Mouse (Mus musculus): ENCODE measurements around the gene Dhrs11. TPM values are rescaled to one million over a fixed set of nuclear protein-coding genes. Genes with fewer than 3 reads are reported as not detected.

Gene Dhrs11
- polyA plus RNA-seq, 1 experiment = 16.8 TPM

GRCm38 (mm10) chr11:84825261-84825807, 3.5 kb downstream of the Dhrs11 start:
- Histone ChIP-seq H3K4me1 (ENCODE audit: control insufficient read depth, insufficient read depth, low read length) (peaks cover 12% of the 10 kb centered on the region), H3K4me3 (ENCODE audit: insufficient read depth, low read length) (no peak overlapping the region), H3K27ac (ENCODE audit: insufficient read depth, low read depth, low read length) (no peak overlapping the region)
- no peak for TF ChIP-seq CTCF (IDR thresholded peaks at IDR 0.05; ENCODE audit: low read depth, low read length)
- no peak for TF ChIP-seq POLR2A (IDR thresholded peaks at IDR 0.05; ENCODE audit: borderline replicate concordance, low read depth, low read length)

DNA sequence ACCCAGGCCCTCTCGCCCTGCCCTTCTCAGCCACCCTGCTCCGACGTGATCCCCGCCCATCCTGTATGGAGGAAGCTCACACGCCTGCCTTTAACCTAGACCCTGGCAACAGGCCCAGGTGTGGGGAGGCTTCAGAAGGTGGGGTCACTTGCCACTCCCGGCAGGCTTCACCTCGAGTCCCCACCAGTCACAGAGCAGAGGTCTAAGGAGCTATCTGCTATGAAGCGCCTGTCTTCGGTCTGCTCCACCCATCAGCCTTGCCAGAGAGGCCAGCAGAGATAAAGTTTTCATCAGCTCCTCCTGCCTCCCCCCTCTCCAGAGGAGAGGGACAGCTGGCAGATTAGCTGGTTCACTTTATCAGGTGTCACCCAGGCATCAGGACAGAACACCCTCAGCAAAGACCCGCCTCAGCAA, 5.3 kb downstream of the Dhrs11 start:
- Histone ChIP-seq H3K27ac (ENCODE audit: insufficient read depth, low read depth, low read length) (no peak overlapping the region), H3K4me1 (ENCODE audit: control insufficient read depth, insufficient read depth, low read length) (peaks cover 8% of the 10 kb centered on the region), H3K4me3 (ENCODE audit: insufficient read depth, low read length) (no peak overlapping the region)

DNA sequence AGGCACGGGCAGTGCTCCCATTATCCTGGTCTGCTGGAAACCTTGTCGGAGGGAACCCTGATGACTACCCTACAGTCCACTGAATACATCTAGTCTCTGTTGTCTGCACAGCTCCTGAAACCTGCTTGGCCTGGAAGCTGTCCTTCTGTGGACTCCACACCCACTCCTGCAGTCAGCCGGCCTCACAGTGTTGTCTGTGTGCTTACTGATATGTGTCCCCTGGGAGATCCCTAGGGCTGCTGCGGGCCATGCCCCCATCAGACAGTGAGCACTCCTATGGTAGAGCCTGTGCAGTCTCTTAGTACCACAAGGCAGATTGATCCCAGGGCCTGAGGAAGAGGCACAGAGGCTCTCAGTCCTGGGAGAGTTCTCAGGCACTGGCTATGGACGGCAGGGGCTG, 6.3 kb downstream of the Dhrs11 start:
- Histone ChIP-seq H3K4me1 (ENCODE audit: control insufficient read depth, insufficient read depth, low read length) (peaks cover 5% of the 10 kb centered on the region; the same call in 1 of the 2 replicates), H3K4me3 (ENCODE audit: insufficient read depth, low read length) (no peak overlapping the region), H3K27ac (ENCODE audit: insufficient read depth, low read depth, low read length) (no peak overlapping the region)
- TF ChIP-seq CTCF (IDR thresholded peaks at IDR 0.05; ENCODE audit: low read depth, low read length) (no peak), POLR2A (IDR thresholded peaks at IDR 0.05; ENCODE audit: borderline replicate concordance, low read depth, low read length) (no peak)

More for the DNA sequence above, 5.3 kb downstream of the Dhrs11 start:
- TF ChIP-seq POLR2A (IDR thresholded peaks at IDR 0.05; ENCODE audit: borderline replicate concordance, low read depth, low read length) = no peak
- no peak for TF ChIP-seq CTCF (IDR thresholded peaks at IDR 0.05; ENCODE audit: low read depth, low read length)

DNA sequence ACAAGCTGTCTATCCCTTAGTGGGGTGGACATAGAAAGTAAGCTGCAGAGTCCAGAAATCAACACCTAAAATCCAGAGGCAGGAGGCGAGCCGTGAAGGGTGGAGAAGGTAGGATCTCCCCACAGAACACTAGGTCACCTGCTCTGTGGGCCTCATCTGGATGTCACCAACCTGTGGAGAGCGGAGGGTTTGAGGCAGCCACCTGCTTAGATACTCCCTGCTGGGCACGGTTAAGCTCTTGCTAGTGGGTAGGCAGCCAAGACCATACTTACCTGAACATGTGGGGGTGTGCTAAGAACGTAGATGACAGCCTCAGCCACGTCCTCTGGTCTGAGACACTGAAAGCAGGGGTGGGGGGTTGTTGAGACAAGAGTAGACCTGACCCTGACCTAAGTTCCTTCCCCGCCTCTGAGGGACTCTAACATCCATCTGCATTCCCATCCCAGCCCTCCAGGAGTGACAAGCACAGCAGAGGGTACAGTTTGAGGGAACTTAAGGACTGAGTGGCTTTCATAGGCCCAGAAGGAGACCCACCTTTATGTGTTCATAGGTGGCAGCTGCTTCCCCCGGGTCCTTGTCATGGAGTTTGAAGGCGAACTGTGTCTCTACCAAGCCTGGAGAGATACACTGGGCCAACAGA, 7.5 kb downstream of the Dhrs11 start:
- Histone ChIP-seq H3K27ac (ENCODE audit: insufficient read depth, low read depth, low read length) (no peak overlapping the region), H3K4me1 (ENCODE audit: control insufficient read depth, insufficient read depth, low read length) (0 out of 2 replicates have a peak, but pooled peaks cover 2% of the 10 kb centered on the region), H3K4me3 (ENCODE audit: insufficient read depth, low read length) (no peak overlapping the region)
- no peak for TF ChIP-seq POLR2A (IDR thresholded peaks at IDR 0.05; ENCODE audit: borderline replicate concordance, low read depth, low read length)
- TF ChIP-seq CTCF (IDR thresholded peaks at IDR 0.05; ENCODE audit: low read depth, low read length) = no peak

GRCm38 (mm10) chr11:84818961-84819692, 9.7 kb downstream of the Dhrs11 start, which contains the start of gene Mrm1:
Mrm1 (minus strand) TSS chr11:84819515.
- Histone ChIP-seq H3K4me3 (ENCODE audit: insufficient read depth, low read length) (peak within 1 kb of the TSS; percentile 82), H3K27ac (ENCODE audit: insufficient read depth, low read depth, low read length) (peak within 1 kb of the TSS; percentile 66), H3K4me1 (ENCODE audit: control insufficient read depth, insufficient read depth, low read length) (peaks cover 11% of the 10 kb centered on the region)
- TF ChIP-seq POLR2A (IDR thresholded peaks at IDR 0.05; ENCODE audit: borderline replicate concordance, low read depth, low read length) (no peak), CTCF (IDR thresholded peaks at IDR 0.05; ENCODE audit: low read depth, low read length) (0 out of 2 replicates have a peak, but pooled peaks have one; percentile 15)

DNA sequence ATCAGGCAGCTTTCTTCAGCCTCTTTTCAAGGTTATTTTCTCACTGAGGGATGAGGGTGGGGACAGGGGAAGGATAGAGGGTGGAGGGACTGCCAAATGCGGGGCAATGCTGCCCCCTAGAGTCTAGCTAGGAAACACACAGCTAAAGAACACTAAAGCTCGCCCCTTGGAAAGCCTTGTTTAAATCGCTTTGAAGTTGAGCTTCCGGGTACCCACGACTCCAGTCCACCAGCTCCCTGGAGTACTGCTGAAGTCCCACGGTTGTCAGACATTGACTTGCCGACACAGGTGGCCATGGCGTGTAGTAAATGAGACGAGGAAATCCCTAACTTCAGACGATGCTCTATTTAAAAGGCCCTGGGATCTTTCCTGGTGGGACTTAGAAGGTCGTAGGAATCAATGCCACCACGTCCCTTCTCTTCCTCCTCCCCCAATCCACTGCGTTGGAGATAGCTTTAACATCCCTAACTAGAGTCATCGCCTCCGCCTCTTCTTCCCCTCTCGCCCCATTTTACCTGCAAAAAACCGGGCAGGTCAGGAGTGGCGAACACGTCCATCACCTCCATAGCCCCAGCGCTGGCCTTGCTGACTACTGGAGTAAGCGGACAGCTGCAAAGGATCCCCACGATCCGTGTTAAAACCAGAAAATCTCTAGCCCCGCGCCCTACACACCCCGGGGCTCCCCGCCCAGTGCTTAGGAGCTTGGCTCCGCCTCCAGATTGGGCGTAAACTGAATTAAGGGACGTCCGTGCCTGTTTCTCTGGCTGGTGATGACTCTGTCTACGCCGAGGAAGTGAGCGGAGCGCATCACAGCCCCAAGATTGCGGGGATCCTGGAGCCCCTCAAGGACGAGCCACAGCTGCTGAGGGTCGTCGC, 10.5 kb downstream of the Dhrs11 start:
- Histone ChIP-seq H3K4me1 (ENCODE audit: control insufficient read depth, insufficient read depth, low read length) (peaks cover 14% of the 10 kb centered on the region), H3K4me3 (ENCODE audit: insufficient read depth, low read length) (peak overlapping the region; percentile 82), H3K27ac (ENCODE audit: insufficient read depth, low read depth, low read length) (peak overlapping the region; percentile 66)
- TF ChIP-seq CTCF (IDR thresholded peaks at IDR 0.05; ENCODE audit: low read depth, low read length) (peak; percentile 75), POLR2A (IDR thresholded peaks at IDR 0.05; ENCODE audit: borderline replicate concordance, low read depth, low read length) (no peak)

- Histone ChIP-seq H3K27ac (ENCODE audit: insufficient read depth, low read depth, low read length) (no peak overlapping the region), H3K4me3 (ENCODE audit: insufficient read depth, low read length) (no peak overlapping the region), H3K4me1 (ENCODE audit: control insufficient read depth, insufficient read depth, low read length) (peaks cover 20% of the 10 kb centered on the region)
- no peak for TF ChIP-seq CTCF (IDR thresholded peaks at IDR 0.05; ENCODE audit: low read depth, low read length)
- no peak for TF ChIP-seq POLR2A (IDR thresholded peaks at IDR 0.05; ENCODE audit: borderline replicate concordance, low read depth, low read length)
Observed at GRCm38 (mm10) chr11:84817362-84817761, 11.4 kb downstream of the Dhrs11 start.

DNA sequence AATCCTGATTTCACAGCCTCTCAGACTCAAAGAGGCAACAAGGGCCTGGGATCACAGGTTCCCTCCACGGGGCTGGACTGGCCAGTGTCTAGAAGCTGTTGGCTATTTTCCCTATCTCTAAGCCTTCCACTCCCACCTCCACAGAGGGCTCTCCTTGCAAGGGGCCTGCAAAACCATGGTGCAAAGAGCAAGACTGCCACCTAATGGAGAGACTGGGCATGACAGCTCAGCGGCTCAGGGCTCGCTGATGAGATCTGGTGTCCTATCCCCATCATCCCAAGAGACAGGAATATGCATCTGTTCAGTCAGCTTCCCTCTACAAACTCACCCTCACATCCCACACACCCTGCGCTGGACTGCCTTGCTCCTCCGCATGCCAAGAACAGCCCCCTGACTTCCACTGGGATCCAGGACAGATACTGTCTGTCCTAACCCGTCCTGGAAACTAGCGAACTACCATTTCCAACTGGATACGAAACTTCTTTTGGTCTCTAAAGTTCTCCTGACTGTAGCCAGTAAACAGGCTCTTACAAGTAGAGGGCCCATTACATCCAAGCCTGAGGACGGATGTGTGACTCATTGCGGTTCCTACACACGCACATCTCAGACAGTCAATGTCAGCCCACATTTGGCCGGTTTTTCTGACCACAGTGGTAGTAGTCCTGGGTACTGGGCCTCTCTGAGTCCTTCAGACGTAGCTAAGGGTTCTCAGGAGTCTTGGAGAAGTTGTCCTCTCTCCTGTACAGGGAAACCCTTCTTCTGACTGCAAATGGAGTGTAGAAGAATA, 14.9 kb downstream of the Dhrs11 start:
- Histone ChIP-seq H3K27ac (ENCODE audit: insufficient read depth, low read depth, low read length) (peak overlapping the region; percentile 48), H3K4me3 (ENCODE audit: insufficient read depth, low read length) (no peak overlapping the region)
- TF ChIP-seq POLR2A (IDR thresholded peaks at IDR 0.05; ENCODE audit: borderline replicate concordance, low read depth, low read length) (no peak), CTCF (IDR thresholded peaks at IDR 0.05; ENCODE audit: low read depth, low read length) (peak; percentile 91)

More for the DNA sequence above, 14.9 kb downstream of the Dhrs11 start:
- peaks cover 18% of the 10 kb centered on the region for H3K4me1 ChIP-seq (ENCODE audit: control insufficient read depth, insufficient read depth, low read length)

Measured in bone marrow macrophage, adult 2 months (primary cell).